Mouse (Mus musculus): Measurements from ENCODE around the gene Baiap2l2. TPM values are rescaled to one million over a fixed set of nuclear protein-coding genes. Genes with fewer than 3 reads are reported as not detected.

Gene Baiap2l2
- polyA plus RNA-seq, 1 experiment from 2014 or later: 3.6 TPM

DNA sequence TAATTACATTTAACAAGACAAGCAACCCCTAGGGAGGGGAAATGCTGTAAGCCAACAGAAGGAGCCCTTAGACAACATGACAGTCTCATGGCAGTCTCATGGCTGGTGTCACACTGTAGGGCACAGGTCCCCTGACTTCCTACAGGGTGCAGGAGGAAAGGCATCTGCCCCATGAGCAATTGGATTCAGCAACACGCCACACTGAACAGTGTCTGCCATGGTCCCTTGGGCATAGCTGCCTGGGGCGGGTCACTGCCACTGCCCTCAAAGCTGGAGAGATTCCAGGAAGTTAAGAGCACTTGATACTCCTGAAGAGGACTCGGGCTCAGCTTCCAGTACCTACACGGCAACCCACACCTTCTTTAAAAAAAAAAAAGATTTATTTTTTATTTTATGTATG is 40.9 kb upstream of the Baiap2l2 start:
- Histone ChIP-seq H3K4me2 (ENCODE audit: low read length) (peak overlapping the region; percentile 7; the same call in 1 of the 2 replicates), H3K9me3 (replicated peaks; ENCODE audit: control insufficient read depth, low read length, poor library complexity, severe bottlenecking) (no peaks in the 10 kb centered on the region), H3K9ac (ENCODE audit: low read depth, low read length) (no peak overlapping the region), H3K36me3 (ENCODE audit: control insufficient read depth, insufficient read depth, low read length) (no peaks in the 10 kb centered on the region), H3K4me1 (ENCODE audit: control insufficient read depth, insufficient read depth, low read length) (peaks cover 14% of the 10 kb centered on the region), H3K4me3 (ENCODE audit: low read depth, low read length) (no peak overlapping the region), H3K27ac (ENCODE audit: low read length) (peak overlapping the region; percentile 38), H3K27me3 (ENCODE audit: control insufficient read depth, insufficient read depth, low read depth, low read length) (no peaks in the 10 kb centered on the region)
- WGBS: 69% methylated on average over 4 of the region's 4 CpGs
- ATAC-seq: no peak

GRCm38 (mm10) chr15:79325742-79326141 is 40.4 kb upstream of the Baiap2l2 start:
- Histone ChIP-seq H3K27ac (ENCODE audit: low read length) (no peak overlapping the region), H3K4me3 (ENCODE audit: low read depth, low read length) (no peak overlapping the region), H3K36me3 (ENCODE audit: control insufficient read depth, insufficient read depth, low read length) (no peaks in the 10 kb centered on the region), H3K27me3 (ENCODE audit: control insufficient read depth, insufficient read depth, low read depth, low read length) (no peaks in the 10 kb centered on the region), H3K9ac (ENCODE audit: low read depth, low read length) (no peak overlapping the region), H3K4me2 (ENCODE audit: low read length) (no peak overlapping the region), H3K4me1 (ENCODE audit: control insufficient read depth, insufficient read depth, low read length) (peaks cover 14% of the 10 kb centered on the region), H3K9me3 (replicated peaks; ENCODE audit: control insufficient read depth, low read length, poor library complexity, severe bottlenecking) (no peaks in the 10 kb centered on the region)
- 72% methylated on average over 3 of the region's 3 CpGs for WGBS
- ATAC-seq: no peak

DNA sequence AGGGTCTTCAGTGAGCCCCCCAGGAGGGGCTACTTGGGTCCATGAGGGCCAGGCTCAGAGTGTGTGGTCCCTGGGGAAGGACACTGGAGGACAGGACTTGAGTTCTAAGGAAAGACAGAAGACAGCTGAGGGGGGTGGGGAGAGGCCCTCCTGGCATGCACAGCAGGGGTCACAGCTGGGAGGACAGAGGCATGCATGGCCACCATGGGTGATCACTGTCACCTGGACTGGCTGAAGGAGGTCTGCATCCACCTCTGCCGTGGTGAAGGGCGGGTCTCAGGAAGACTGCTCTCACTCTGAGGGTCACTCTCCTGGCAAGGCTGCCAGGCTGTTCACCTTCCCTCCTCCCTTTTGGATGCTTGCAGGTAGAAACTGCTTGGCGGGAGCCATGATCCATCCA is 39.0 kb upstream of the Baiap2l2 start:
- ATAC-seq: no peak
- Histone ChIP-seq H3K27ac (ENCODE audit: low read length) (no peak overlapping the region), H3K9me3 (replicated peaks; ENCODE audit: control insufficient read depth, low read length, poor library complexity, severe bottlenecking) (no peaks in the 10 kb centered on the region), H3K36me3 (ENCODE audit: control insufficient read depth, insufficient read depth, low read length) (no peaks in the 10 kb centered on the region), H3K9ac (ENCODE audit: low read depth, low read length) (no peak overlapping the region), H3K4me3 (ENCODE audit: low read depth, low read length) (no peak overlapping the region), H3K27me3 (ENCODE audit: control insufficient read depth, insufficient read depth, low read depth, low read length) (no peaks in the 10 kb centered on the region), H3K4me2 (ENCODE audit: low read length) (no peak overlapping the region), H3K4me1 (ENCODE audit: control insufficient read depth, insufficient read depth, low read length) (peaks cover 14% of the 10 kb centered on the region)
- WGBS: 100% methylated on average over 3 of the region's 3 CpGs

DNA sequence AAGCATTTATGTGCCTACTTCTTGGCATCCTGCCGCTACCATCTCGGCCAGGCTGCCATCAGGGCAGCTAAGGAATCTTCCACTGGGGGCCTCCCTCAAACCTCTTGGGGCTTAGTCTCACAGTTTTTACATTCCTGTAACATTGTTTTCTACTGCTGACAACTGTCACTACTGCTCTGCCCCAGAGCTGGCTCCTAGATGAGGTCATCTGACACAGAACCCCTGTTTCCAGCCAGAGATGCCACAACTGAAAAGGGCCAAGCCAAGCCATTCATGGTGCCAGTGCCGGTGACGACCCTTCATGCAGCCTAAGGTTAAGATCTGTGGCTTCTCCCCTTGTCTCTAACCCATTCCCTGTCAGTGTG is 38.4 kb upstream of the Baiap2l2 start:
- Histone ChIP-seq H3K4me3 (ENCODE audit: low read depth, low read length) (no peak overlapping the region), H3K4me2 (ENCODE audit: low read length) (no peak overlapping the region), H3K36me3 (ENCODE audit: control insufficient read depth, insufficient read depth, low read length) (no peaks in the 10 kb centered on the region), H3K4me1 (ENCODE audit: control insufficient read depth, insufficient read depth, low read length) (peaks cover 14% of the 10 kb centered on the region), H3K9me3 (replicated peaks; ENCODE audit: control insufficient read depth, low read length, poor library complexity, severe bottlenecking) (no peaks in the 10 kb centered on the region), H3K27ac (ENCODE audit: low read length) (no peak overlapping the region), H3K9ac (ENCODE audit: low read depth, low read length) (no peak overlapping the region), H3K27me3 (ENCODE audit: control insufficient read depth, insufficient read depth, low read depth, low read length) (no peaks in the 10 kb centered on the region)
- WGBS: 87% methylated on average over 4 of the region's 4 CpGs
- no peak for ATAC-seq

DNA sequence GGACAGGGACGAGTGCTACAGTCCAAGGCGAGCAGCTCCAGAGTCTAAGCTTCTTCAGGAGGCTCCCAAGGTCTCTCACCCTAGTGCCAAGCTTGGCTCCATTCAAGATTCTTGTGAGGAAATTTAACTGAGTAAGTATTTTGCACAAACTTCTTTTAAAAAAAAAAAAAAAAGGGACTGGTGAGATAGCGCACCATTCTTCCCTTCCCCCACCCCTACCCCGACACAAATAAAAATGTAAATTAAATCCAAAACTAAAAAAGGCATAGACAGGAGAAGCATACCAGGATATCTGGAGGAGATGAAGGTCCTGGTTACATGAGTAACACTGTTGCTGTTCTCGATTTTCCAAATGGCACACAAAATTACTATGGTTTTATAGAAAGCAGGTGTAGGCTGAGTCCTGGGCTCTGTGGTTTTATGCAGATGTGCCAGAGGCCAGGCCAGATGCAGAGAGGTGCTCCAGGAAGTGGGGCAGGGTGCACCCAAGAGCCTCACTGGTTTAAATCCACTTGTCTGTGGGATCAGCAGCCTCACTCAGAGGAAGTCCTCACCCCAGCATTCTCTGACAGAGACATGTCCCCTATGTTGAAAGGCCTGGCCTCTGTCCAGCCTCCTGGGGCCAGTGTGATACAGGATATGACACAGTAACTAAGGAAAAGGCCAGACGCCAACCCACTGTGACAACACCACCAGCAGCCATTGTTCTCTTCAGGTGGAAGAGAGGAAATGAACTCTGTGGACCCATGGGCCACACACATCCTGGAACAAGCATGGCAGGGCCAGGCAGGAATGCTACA is 37.9 kb upstream of the Baiap2l2 start:
- no peak for ATAC-seq
- no peaks in the 10 kb centered on the region for H3K27me3 ChIP-seq (ENCODE audit: control insufficient read depth, insufficient read depth, low read depth, low read length)
- no peak overlapping the region for H3K4me3 ChIP-seq (ENCODE audit: low read depth, low read length)
- WGBS: 81% methylated on average over 6 of the region's 6 CpGs
- H3K36me3 ChIP-seq (ENCODE audit: control insufficient read depth, insufficient read depth, low read length): no peaks in the 10 kb centered on the region
- H3K27ac ChIP-seq (ENCODE audit: low read length): no peak overlapping the region
- no peak overlapping the region for H3K4me2 ChIP-seq (ENCODE audit: low read length)
- peaks cover 14% of the 10 kb centered on the region for H3K4me1 ChIP-seq (ENCODE audit: control insufficient read depth, insufficient read depth, low read length)
- no peak overlapping the region for H3K9ac ChIP-seq (ENCODE audit: low read depth, low read length)
- H3K9me3 ChIP-seq (replicated peaks; ENCODE audit: control insufficient read depth, low read length, poor library complexity, severe bottlenecking): no peaks in the 10 kb centered on the region

- Histone ChIP-seq H3K4me2 (ENCODE audit: low read length) (no peak overlapping the region), H3K27me3 (ENCODE audit: control insufficient read depth, insufficient read depth, low read depth, low read length) (no peaks in the 10 kb centered on the region), H3K4me3 (ENCODE audit: low read depth, low read length) (no peak overlapping the region), H3K27ac (ENCODE audit: low read length) (no peak overlapping the region), H3K9ac (ENCODE audit: low read depth, low read length) (no peak overlapping the region), H3K9me3 (replicated peaks; ENCODE audit: control insufficient read depth, low read length, poor library complexity, severe bottlenecking) (no peaks in the 10 kb centered on the region), H3K4me1 (ENCODE audit: control insufficient read depth, insufficient read depth, low read length) (peaks cover 12% of the 10 kb centered on the region), H3K36me3 (ENCODE audit: control insufficient read depth, insufficient read depth, low read length) (no peaks in the 10 kb centered on the region)
- 83% methylated on average over 11 of the region's 11 CpGs for WGBS
- no peak for ATAC-seq
Observed at GRCm38 (mm10) chr15:79322281-79322990, 37.1 kb upstream of the Baiap2l2 start.

DNA sequence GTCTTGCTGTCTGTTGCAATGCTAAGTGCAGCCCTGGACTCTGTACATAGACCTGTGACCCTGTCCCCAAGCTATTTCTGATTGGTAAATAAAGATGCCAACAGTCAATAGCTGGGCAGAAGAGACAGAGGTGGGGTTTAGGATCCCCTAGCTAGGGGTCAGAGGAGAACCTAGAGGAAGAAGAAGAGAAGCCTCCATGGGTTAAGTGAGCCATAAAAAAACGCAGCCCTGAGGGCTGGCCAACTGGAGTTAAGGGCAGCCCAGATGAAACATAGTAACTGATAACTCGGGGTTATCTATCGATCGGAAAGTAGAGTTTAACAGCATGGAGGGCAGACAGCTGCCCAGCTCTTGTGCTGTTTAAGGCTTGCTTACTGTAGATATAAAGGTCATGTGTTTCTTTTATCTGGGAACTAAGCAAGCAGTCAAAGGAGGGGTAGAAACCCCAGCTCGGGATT is 36.4 kb upstream of the Baiap2l2 start:
- H3K36me3 ChIP-seq (ENCODE audit: control insufficient read depth, insufficient read depth, low read length): no peaks in the 10 kb centered on the region
- no peak overlapping the region for H3K4me2 ChIP-seq (ENCODE audit: low read length)
- ATAC-seq: no peak
- no peak overlapping the region for H3K9ac ChIP-seq (ENCODE audit: low read depth, low read length)
- no peaks in the 10 kb centered on the region for H3K9me3 ChIP-seq (replicated peaks; ENCODE audit: control insufficient read depth, low read length, poor library complexity, severe bottlenecking)
- peaks cover 6% of the 10 kb centered on the region for H3K4me1 ChIP-seq (ENCODE audit: control insufficient read depth, insufficient read depth, low read length)
- 79% methylated on average over 5 of the region's 5 CpGs for WGBS
- no peak overlapping the region for H3K4me3 ChIP-seq (ENCODE audit: low read depth, low read length)
- H3K27ac ChIP-seq (ENCODE audit: low read length): no peak overlapping the region
- H3K27me3 ChIP-seq (ENCODE audit: control insufficient read depth, insufficient read depth, low read depth, low read length): no peaks in the 10 kb centered on the region

GRCm38 (mm10) chr15:79313848-79314369 is 28.6 kb upstream of the Baiap2l2 start:
- no peak overlapping the region for H3K4me2 ChIP-seq (ENCODE audit: low read length)
- no peaks in the 10 kb centered on the region for H3K4me1 ChIP-seq (ENCODE audit: control insufficient read depth, insufficient read depth, low read length)
- ATAC-seq: no peak
- H3K27me3 ChIP-seq (ENCODE audit: control insufficient read depth, insufficient read depth, low read depth, low read length): no peaks in the 10 kb centered on the region
- no peak overlapping the region for H3K27ac ChIP-seq (ENCODE audit: low read length)
- WGBS: 81% methylated on average over 8 of the region's 8 CpGs
- H3K9me3 ChIP-seq (replicated peaks; ENCODE audit: control insufficient read depth, low read length, poor library complexity, severe bottlenecking): no peaks in the 10 kb centered on the region
- H3K9ac ChIP-seq (ENCODE audit: low read depth, low read length): no peak overlapping the region
- 0 out of 2 replicates have a peak, but pooled peaks cover 3% of the 10 kb centered on the region for H3K36me3 ChIP-seq (ENCODE audit: control insufficient read depth, insufficient read depth, low read length)
- no peak overlapping the region for H3K4me3 ChIP-seq (ENCODE audit: low read depth, low read length)

DNA sequence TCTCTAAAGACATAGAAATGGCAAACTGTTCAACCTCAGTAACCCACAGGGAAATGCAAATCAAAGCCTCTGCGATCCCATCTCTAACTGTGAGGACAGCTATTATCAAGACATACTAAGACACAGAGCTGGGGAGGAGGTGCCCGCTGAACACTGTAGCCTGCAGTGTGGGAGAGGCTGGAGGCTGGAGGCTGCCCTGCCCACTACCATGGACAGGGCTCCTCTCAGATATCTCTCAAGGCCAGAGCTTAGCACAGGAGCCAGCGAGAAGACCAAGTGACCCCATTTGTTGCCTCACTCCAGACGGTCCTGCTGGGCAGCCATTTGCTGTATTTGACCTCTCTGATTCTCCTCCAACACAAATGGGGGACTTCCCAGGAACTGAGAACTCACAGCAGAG is 22.5 kb upstream of the Baiap2l2 start:
- Histone ChIP-seq H3K4me2 (ENCODE audit: low read length) (no peak overlapping the region), H3K27ac (ENCODE audit: low read length) (no peak overlapping the region), H3K9me3 (replicated peaks; ENCODE audit: control insufficient read depth, low read length, poor library complexity, severe bottlenecking) (no peaks in the 10 kb centered on the region), H3K36me3 (ENCODE audit: control insufficient read depth, insufficient read depth, low read length) (peaks cover 3% of the 10 kb centered on the region), H3K4me3 (ENCODE audit: low read depth, low read length) (no peak overlapping the region), H3K4me1 (ENCODE audit: control insufficient read depth, insufficient read depth, low read length) (no peaks in the 10 kb centered on the region), H3K9ac (ENCODE audit: low read depth, low read length) (no peak overlapping the region), H3K27me3 (ENCODE audit: control insufficient read depth, insufficient read depth, low read depth, low read length) (no peaks in the 10 kb centered on the region)
- ATAC-seq: no peak
- WGBS: 75% methylated on average over 4 of the region's 4 CpGs
